Mouse (Mus musculus): ENCODE results near the gene Tecr. TPM values are rescaled to one million over a fixed set of nuclear protein-coding genes. Genes with fewer than 3 reads are reported as not detected.
A peak's percentile ranks its signal among the peaks of the same experiment; 100 is the strongest.

The Tecr gene
- polyA plus RNA-seq, 1 experiment from 2014 or later, result 550 TPM

DNA sequence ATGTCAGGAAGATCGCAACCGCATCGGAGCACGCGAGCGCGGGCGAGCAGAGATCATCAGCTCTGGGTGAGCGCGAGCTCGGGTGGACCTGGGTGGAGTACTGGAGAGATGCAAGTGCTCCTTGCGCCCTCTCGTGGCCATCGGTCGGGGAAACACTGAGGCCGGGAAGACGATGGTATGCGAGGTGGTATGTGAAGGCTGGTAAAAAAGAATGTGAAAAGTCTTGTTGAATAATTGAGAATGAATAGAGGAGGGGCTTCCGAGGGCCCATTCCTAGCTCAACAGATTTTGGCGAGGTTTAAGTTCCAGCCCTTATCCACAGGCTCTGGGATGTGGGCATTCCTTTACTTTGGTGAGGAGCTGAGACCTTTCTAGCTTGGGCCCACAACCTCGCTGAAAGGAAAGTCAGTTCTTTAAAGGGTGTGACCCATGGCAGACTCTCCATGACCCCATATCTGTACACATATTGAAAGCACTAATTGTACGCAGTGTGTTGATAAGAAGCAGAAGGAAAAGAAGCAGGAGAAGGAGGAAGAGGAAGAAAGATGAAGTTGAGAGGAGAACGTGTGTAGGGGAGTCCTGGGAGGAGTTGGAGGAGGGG is 14.7 kb upstream of the Tecr start:
- 10% methylated on average over 23 of the region's 23 CpGs for WGBS
- no peak overlapping the region for H3K27ac ChIP-seq (ENCODE audit: low read depth, low read length)
- H3K9me3 ChIP-seq (ENCODE audit: control insufficient read depth, low read length), result no peaks in the 10 kb centered on the region

DNA sequence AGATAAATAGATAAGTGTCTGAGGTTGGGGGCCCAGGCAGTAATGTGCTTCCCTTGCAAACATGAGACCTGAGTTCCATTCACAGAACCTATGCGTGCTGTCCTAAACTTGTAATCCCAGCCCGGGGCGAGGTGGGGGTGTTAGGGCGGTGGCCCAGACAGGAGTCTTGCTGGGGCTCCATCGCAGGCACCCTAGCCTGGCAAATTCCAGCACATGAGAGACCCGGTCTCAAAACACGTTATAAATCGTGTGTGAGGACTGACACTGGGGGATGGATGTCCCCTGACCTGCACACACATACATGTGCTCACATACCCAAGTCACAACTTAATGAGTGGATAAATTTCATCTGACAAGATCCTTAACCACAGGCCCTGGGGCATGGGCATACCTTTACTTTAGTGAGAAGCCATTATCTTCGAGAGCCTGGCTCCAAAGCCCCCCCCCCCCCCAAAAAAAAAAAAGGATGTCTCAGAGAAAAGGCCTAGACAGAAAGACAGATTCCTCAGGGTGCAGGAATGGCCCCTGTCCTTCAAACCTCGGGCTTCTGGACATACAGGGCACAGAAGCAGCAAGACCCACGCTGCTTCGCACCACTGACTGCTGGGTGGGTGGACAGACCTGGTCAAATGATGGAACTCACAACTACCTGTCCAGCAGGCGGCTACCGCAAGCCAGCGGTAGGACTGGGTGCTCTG is 14.1 kb upstream of the Tecr start:
- no peaks in the 10 kb centered on the region for H3K27me3 ChIP-seq (ENCODE audit: control insufficient read depth, insufficient read depth, low read length)
- H3K36me3 ChIP-seq (ENCODE audit: control insufficient read depth, insufficient read depth, low read length), result no peaks in the 10 kb centered on the region
- no peaks in the 10 kb centered on the region for H3K4me1 ChIP-seq (replicated peaks; ENCODE audit: control insufficient read depth, insufficient read depth, low read length)
- H3K27ac ChIP-seq (ENCODE audit: low read depth, low read length), result no peak overlapping the region
- ATAC-seq (replicated peaks; ENCODE audit: low FRiP score) (peak; percentile 19; the same call in 1 of the 2 replicates), DNase-seq (ENCODE audit: low spot score) (peak; percentile 51)
- H3K9me3 ChIP-seq (ENCODE audit: control insufficient read depth, low read length), result no peaks in the 10 kb centered on the region
- peak overlapping the region; percentile 71 for H3K4me2 ChIP-seq (ENCODE audit: low read depth, low read length, severe bottlenecking)
- peak overlapping the region; percentile 58 for H3K9ac ChIP-seq (ENCODE audit: low read length)
- 58% methylated on average over 15 of the region's 15 CpGs for WGBS
- peak overlapping the region; percentile 31 for H3K4me3 ChIP-seq (ENCODE audit: low read depth, low read length)

More for the DNA sequence above, 14.7 kb upstream of the Tecr start:
- no peaks in the 10 kb centered on the region for H3K4me1 ChIP-seq (replicated peaks; ENCODE audit: control insufficient read depth, insufficient read depth, low read length)
- DNase-seq (ENCODE audit: low spot score) (peak; percentile 92), ATAC-seq (replicated peaks; ENCODE audit: low FRiP score) (peak; percentile 92)
- H3K9ac ChIP-seq (ENCODE audit: low read length), result peak overlapping the region; percentile 58
- peak overlapping the region; percentile 71 for H3K4me2 ChIP-seq (ENCODE audit: low read depth, low read length, severe bottlenecking)
- no peaks in the 10 kb centered on the region for H3K36me3 ChIP-seq (ENCODE audit: control insufficient read depth, insufficient read depth, low read length)
- H3K4me3 ChIP-seq (ENCODE audit: low read depth, low read length), result peak overlapping the region; percentile 31
- no peaks in the 10 kb centered on the region for H3K27me3 ChIP-seq (ENCODE audit: control insufficient read depth, insufficient read depth, low read length)

DNA sequence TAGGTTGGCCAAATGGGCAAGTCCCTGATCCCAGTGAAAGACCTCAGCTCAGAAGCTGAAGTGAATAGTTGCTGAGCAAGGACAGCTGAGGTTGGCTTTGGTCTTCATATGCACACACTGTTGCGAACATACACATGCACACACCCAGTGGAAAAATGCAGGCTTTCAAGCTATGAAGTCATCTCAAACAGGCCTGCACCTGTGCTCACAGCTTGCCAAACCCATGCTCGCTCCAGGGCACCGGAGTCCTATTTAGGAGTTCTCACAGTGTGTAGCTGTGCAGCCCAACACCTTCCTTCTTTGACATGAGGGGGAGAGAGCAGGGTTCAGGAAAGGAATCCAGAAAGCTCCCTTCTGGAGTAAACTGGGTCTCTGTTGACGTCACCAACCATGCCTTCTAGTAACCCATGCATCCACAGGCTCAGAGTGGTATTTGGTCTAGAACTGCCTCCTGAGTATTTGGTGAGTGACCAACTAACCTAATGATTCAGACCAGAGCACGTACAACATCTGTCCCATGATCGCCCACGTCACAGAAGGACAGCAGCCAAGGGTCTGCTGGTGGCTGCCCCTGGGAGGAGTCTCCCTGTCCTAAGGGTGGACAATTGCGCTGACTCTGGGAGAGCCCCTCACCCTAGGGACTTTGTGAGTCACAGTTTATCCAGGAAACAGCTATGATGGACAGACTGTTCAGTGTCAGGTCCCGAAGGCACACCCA is 12.0 kb upstream of the Tecr start:
- Histone ChIP-seq H3K9ac (ENCODE audit: low read length) (no peak overlapping the region), H3K4me3 (ENCODE audit: low read depth, low read length) (no peak overlapping the region), H3K27ac (ENCODE audit: low read depth, low read length) (no peak overlapping the region), H3K36me3 (ENCODE audit: control insufficient read depth, insufficient read depth, low read length) (no peaks in the 10 kb centered on the region), H3K27me3 (ENCODE audit: control insufficient read depth, insufficient read depth, low read length) (no peaks in the 10 kb centered on the region), H3K4me1 (replicated peaks; ENCODE audit: control insufficient read depth, insufficient read depth, low read length) (no peaks in the 10 kb centered on the region), H3K4me2 (ENCODE audit: low read depth, low read length, severe bottlenecking) (no peak overlapping the region), H3K9me3 (ENCODE audit: control insufficient read depth, low read length) (no peaks in the 10 kb centered on the region)
- 89% methylated on average over 9 of the region's 9 CpGs for WGBS
- ATAC-seq (replicated peaks; ENCODE audit: low FRiP score), result no peak
- peak; percentile 41 for DNase-seq (ENCODE audit: low spot score)

DNA sequence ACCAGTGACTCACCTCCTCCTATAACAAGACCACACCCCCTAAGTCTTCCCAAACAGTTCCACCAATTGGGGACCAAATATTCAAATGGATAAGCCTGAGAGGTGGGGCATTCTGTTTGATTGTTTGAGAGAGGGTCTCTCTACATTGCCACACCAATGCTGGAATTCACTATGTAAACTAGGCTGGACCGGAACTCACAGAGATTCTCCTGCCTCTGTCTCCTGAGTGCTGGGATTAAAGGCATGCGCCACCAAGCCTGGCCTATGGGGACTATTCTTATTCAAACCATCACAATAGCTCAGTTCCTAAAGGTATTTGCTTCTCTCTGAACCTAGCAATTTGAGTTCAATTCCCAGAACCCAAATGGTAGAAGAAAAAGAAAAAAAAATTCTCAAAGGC is 10.8 kb upstream of the Tecr start:
- H3K36me3 ChIP-seq (ENCODE audit: control insufficient read depth, insufficient read depth, low read length), result peaks cover 2% of the 10 kb centered on the region; the same call in 1 of the 2 replicates
- ATAC-seq (replicated peaks; ENCODE audit: low FRiP score) (no peak), DNase-seq (ENCODE audit: low spot score) (no peak)
- no peak overlapping the region for H3K27ac ChIP-seq (ENCODE audit: low read depth, low read length)
- no peak overlapping the region for H3K4me2 ChIP-seq (ENCODE audit: low read depth, low read length, severe bottlenecking)
- H3K4me3 ChIP-seq (ENCODE audit: low read depth, low read length), result no peak overlapping the region
- H3K9ac ChIP-seq (ENCODE audit: low read length), result no peak overlapping the region
- no peaks in the 10 kb centered on the region for H3K27me3 ChIP-seq (ENCODE audit: control insufficient read depth, insufficient read depth, low read length)
- 91% methylated on average over 2 of the region's 2 CpGs for WGBS
- no peaks in the 10 kb centered on the region for H3K4me1 ChIP-seq (replicated peaks; ENCODE audit: control insufficient read depth, insufficient read depth, low read length)
- H3K9me3 ChIP-seq (ENCODE audit: control insufficient read depth, low read length), result no peaks in the 10 kb centered on the region

DNA sequence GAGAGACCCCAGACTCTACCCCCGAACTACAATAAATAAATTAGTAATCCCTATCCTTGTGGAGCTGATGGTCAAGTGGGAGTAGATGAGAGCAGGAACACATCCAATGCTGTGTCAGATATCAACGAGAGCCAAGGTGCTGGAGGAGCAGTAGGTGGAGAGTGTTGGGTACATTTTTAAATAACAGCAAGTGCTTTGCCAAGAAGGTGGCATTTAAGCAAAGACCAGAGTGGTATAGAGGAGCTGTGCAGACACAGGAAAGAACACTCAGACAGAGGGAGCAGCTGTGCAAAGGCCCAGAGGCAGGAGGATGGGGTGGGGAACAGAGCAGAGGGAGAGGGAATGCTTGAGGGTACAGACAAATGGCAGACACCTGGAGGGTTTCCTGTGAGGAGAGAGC is 9.3 kb upstream of the Tecr start:
- peaks cover 3% of the 10 kb centered on the region; the same call in 1 of the 2 replicates for H3K36me3 ChIP-seq (ENCODE audit: control insufficient read depth, insufficient read depth, low read length)
- H3K27me3 ChIP-seq (ENCODE audit: control insufficient read depth, insufficient read depth, low read length), result no peaks in the 10 kb centered on the region
- 86% methylated on average over 2 of the region's 2 CpGs for WGBS
- no peak overlapping the region for H3K4me3 ChIP-seq (ENCODE audit: low read depth, low read length)
- no peaks in the 10 kb centered on the region for H3K9me3 ChIP-seq (ENCODE audit: control insufficient read depth, low read length)
- no peak overlapping the region for H3K9ac ChIP-seq (ENCODE audit: low read length)
- DNase-seq (ENCODE audit: low spot score) (no peak), ATAC-seq (replicated peaks; ENCODE audit: low FRiP score) (no peak)
- H3K4me2 ChIP-seq (ENCODE audit: low read depth, low read length, severe bottlenecking), result no peak overlapping the region
- no peak overlapping the region for H3K27ac ChIP-seq (ENCODE audit: low read depth, low read length)
- no peaks in the 10 kb centered on the region for H3K4me1 ChIP-seq (replicated peaks; ENCODE audit: control insufficient read depth, insufficient read depth, low read length)

DNA sequence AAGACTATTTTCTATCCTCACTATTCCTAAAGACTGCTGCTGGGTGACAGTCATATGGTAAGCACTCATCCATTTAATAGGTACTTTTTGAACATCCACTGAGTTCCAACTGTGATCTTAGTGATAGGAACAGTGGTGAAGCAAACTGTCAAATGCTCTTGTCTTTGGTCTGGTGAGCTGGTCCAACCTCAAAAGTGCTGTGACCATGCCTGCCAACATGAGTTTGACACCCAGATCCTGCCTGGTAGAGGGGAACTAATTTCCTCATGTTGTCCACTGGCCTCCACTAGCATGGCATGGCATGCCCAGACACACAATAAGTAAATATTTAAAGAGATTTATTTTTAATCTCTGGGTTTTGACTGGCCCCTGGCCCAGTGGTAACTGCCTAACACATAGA is 8.9 kb upstream of the Tecr start:
- Histone ChIP-seq H3K4me3 (ENCODE audit: low read depth, low read length) (no peak overlapping the region), H3K4me1 (replicated peaks; ENCODE audit: control insufficient read depth, insufficient read depth, low read length) (no peaks in the 10 kb centered on the region), H3K27me3 (ENCODE audit: control insufficient read depth, insufficient read depth, low read length) (no peaks in the 10 kb centered on the region), H3K27ac (ENCODE audit: low read depth, low read length) (no peak overlapping the region), H3K9me3 (ENCODE audit: control insufficient read depth, low read length) (no peaks in the 10 kb centered on the region), H3K4me2 (ENCODE audit: low read depth, low read length, severe bottlenecking) (no peak overlapping the region), H3K36me3 (ENCODE audit: control insufficient read depth, insufficient read depth, low read length) (peaks cover 6% of the 10 kb centered on the region; the same call in 1 of the 2 replicates), H3K9ac (ENCODE audit: low read length) (no peak overlapping the region)
- ATAC-seq (replicated peaks; ENCODE audit: low FRiP score) (no peak), DNase-seq (ENCODE audit: low spot score) (peak; percentile 30)

DNA sequence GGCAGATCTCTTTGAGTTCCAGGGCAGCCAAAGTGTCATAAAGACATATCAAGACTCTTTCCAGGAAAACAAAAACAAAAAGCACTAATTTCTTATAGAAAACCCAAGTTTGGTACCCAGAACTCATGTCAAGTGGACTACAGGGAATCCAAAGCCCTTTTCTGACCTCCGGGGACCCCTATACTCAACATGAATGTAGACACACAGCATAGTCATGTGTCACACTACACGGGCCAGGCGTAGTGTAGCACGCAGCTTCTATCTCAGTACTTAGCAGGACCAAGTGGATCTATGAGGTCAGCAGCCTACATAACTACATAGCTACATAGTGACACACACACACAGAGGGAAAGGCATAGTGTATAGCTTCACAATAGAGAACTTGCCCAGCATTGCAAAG is 5.9 kb upstream of the Tecr start:
- H3K36me3 ChIP-seq (ENCODE audit: control insufficient read depth, insufficient read depth, low read length), result peaks cover 18% of the 10 kb centered on the region
- no peak for ATAC-seq (replicated peaks; ENCODE audit: low FRiP score)
- peak; percentile 36 for DNase-seq (ENCODE audit: low spot score)
- no peak overlapping the region for H3K4me3 ChIP-seq (ENCODE audit: low read depth, low read length)
- no peak overlapping the region for H3K27ac ChIP-seq (ENCODE audit: low read depth, low read length)
- WGBS, result 98% methylated on average over 4 of the region's 4 CpGs
- no peak overlapping the region for H3K4me2 ChIP-seq (ENCODE audit: low read depth, low read length, severe bottlenecking)
- no peaks in the 10 kb centered on the region for H3K27me3 ChIP-seq (ENCODE audit: control insufficient read depth, insufficient read depth, low read length)
- no peaks in the 10 kb centered on the region for H3K9me3 ChIP-seq (ENCODE audit: control insufficient read depth, low read length)
- no peak overlapping the region for H3K9ac ChIP-seq (ENCODE audit: low read length)
- peaks cover 5% of the 10 kb centered on the region for H3K4me1 ChIP-seq (replicated peaks; ENCODE audit: control insufficient read depth, insufficient read depth, low read length)

DNA sequence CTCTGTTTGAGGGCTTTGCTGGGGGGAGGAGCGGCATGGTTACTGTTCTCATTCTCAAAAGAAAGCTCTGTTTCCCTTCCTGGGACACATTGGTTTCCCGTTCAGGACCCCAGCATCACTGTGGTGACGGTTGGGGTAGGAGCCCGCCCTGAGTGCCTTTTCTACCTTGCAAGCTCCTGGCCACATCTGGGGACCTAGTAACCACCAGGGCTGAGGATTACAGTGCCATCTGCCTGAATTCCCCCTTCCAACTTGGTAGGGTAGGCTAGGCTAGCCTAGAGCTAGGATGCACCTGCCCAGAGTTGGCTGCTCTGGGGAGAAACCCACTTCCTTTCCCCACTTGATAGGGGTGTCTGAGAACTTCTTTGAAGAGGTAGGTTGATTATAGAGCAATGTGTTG is 4.2 kb upstream of the Tecr start:
- no peaks in the 10 kb centered on the region for H3K27me3 ChIP-seq (ENCODE audit: control insufficient read depth, insufficient read depth, low read length)
- H3K27ac ChIP-seq (ENCODE audit: low read depth, low read length), result no peak overlapping the region
- H3K4me1 ChIP-seq (replicated peaks; ENCODE audit: control insufficient read depth, insufficient read depth, low read length), result peaks cover 5% of the 10 kb centered on the region
- WGBS, result 97% methylated on average over 4 of the region's 4 CpGs
- no peak for ATAC-seq (replicated peaks; ENCODE audit: low FRiP score)
- H3K4me3 ChIP-seq (ENCODE audit: low read depth, low read length), result no peak overlapping the region
- H3K9ac ChIP-seq (ENCODE audit: low read length), result no peak overlapping the region
- H3K36me3 ChIP-seq (ENCODE audit: control insufficient read depth, insufficient read depth, low read length), result peaks cover 18% of the 10 kb centered on the region
- H3K9me3 ChIP-seq (ENCODE audit: control insufficient read depth, low read length), result no peaks in the 10 kb centered on the region
- peak; percentile 39 for DNase-seq (ENCODE audit: low spot score)
- no peak overlapping the region for H3K4me2 ChIP-seq (ENCODE audit: low read depth, low read length, severe bottlenecking)

Data from forebrain, embryonic 11.5 days (tissue).